Mouse (Mus musculus) gonadal fat pad, adult 2 months (tissue): ENCODE measurements around the gene Erc1. TPM values are rescaled to one million over a fixed set of nuclear protein-coding genes. Genes with fewer than 3 reads are reported as not detected.

ENCODE experiments used
- DNase-seq: peaks from one replicate; pipeline ENCODE4 v3.0.0-alpha.2; 2012; ENCODE audit warnings: low read depth
- polyA plus RNA-seq: library from polyadenylated mRNA; depleted of rRNA; stranded (reverse); fragments of >200 nt; gene quantifications from 2 replicates; pipeline ENCODE4 v1.2.3, GENCODE M21; 2012

Gene Erc1
- polyA plus RNA-seq, 1 experiment = 13.7 TPM

- DNase-seq = no peak
Measured at GRCm38 (mm10) chr6:119808726-119809505, 39.1 kb downstream of the Erc1 start.

- DNase-seq = no peak
Measured at GRCm38 (mm10) chr6:119803239-119803638, 44.7 kb downstream of the Erc1 start.

GRCm38 (mm10) chr6:119796911-119797486, 51.0 kb downstream of the Erc1 start:
- no peak for DNase-seq

GRCm38 (mm10) chr6:119796291-119796690, 51.7 kb downstream of the Erc1 start:
- DNase-seq = no peak

- no peak for DNase-seq
Measured at GRCm38 (mm10) chr6:119792562-119792961, 55.4 kb downstream of the Erc1 start.

GRCm38 (mm10) chr6:119782416-119782815, 65.6 kb downstream of the Erc1 start:
- peak; percentile 58 for DNase-seq

- no peak for DNase-seq
Measured at GRCm38 (mm10) chr6:119781109-119781508, 66.9 kb downstream of the Erc1 start.

GRCm38 (mm10) chr6:119768778-119769177, 79.2 kb downstream of the Erc1 start:
- no peak for DNase-seq

GRCm38 (mm10) chr6:119764355-119764754, 83.6 kb downstream of the Erc1 start:
- DNase-seq = no peak

GRCm38 (mm10) chr6:119759866-119760265, 88.1 kb downstream of the Erc1 start:
- no peak for DNase-seq

- DNase-seq = no peak
Measured at GRCm38 (mm10) chr6:119758490-119758889, 89.5 kb downstream of the Erc1 start.

- no peak for DNase-seq
Measured at GRCm38 (mm10) chr6:119757796-119758195, 90.2 kb downstream of the Erc1 start.

GRCm38 (mm10) chr6:119755866-119756265, 92.1 kb downstream of the Erc1 start:
- DNase-seq = no peak

GRCm38 (mm10) chr6:119749093-119749635, 98.8 kb downstream of the Erc1 start:
- DNase-seq = no peak

- DNase-seq = no peak
Measured at GRCm38 (mm10) chr6:119741861-119742260, 106.1 kb downstream of the Erc1 start.

GRCm38 (mm10) chr6:119740541-119740940, 107.4 kb downstream of the Erc1 start:
- DNase-seq = no peak

- DNase-seq = no peak
Measured at GRCm38 (mm10) chr6:119738638-119739375, 109.2 kb downstream of the Erc1 start.

- DNase-seq = no peak
Measured at GRCm38 (mm10) chr6:119737716-119738115, 110.3 kb downstream of the Erc1 start.

GRCm38 (mm10) chr6:119735937-119736336, 112.0 kb downstream of the Erc1 start:
- no peak for DNase-seq

- DNase-seq = no peak
Measured at GRCm38 (mm10) chr6:119731155-119731554, 116.8 kb downstream of the Erc1 start.

- DNase-seq = no peak
Measured at GRCm38 (mm10) chr6:119715234-119715633, 132.7 kb downstream of the Erc1 start.

GRCm38 (mm10) chr6:119713961-119714360, 134.0 kb downstream of the Erc1 start:
- DNase-seq = no peak
